Mouse (Mus musculus): ENCODE results near the gene Lix1. TPM values are rescaled to one million over a fixed set of nuclear protein-coding genes. Genes with fewer than 3 reads are reported as not detected.
A peak's percentile ranks its signal among the peaks of the same experiment; 100 is the strongest.

Gene Lix1
- total RNA-seq, 1 experiment from 2014 or later, result not detected

GRCm38 (mm10) chr17:17408137-17408536 lies 5.7 kb downstream of the Lix1 start:
- ATAC-seq (replicated peaks in 1 of 2; ENCODE audit: insufficient read depth in 1 of 2, low FRiP score in 2 of 2, low TSS enrichment in 1 of 2, low read depth in 1 of 2, poor library complexity in 2 of 2, severe bottlenecking in 2 of 2), result no peak

- ATAC-seq (replicated peaks in 1 of 2; ENCODE audit: insufficient read depth in 1 of 2, low FRiP score in 2 of 2, low TSS enrichment in 1 of 2, low read depth in 1 of 2, poor library complexity in 2 of 2, severe bottlenecking in 2 of 2), result no peak
These were observed 6.4 kb downstream of the Lix1 start for GRCm38 (mm10) chr17:17408720-17409478.

GRCm38 (mm10) chr17:17409601-17410000 lies 7.1 kb downstream of the Lix1 start:
- ATAC-seq (replicated peaks in 1 of 2; ENCODE audit: insufficient read depth in 1 of 2, low FRiP score in 2 of 2, low TSS enrichment in 1 of 2, low read depth in 1 of 2, poor library complexity in 2 of 2, severe bottlenecking in 2 of 2), result no peak

- ATAC-seq (replicated peaks in 1 of 2; ENCODE audit: insufficient read depth in 1 of 2, low FRiP score in 2 of 2, low TSS enrichment in 1 of 2, low read depth in 1 of 2, poor library complexity in 2 of 2, severe bottlenecking in 2 of 2), result no peak
These were observed 9.0 kb downstream of the Lix1 start for GRCm38 (mm10) chr17:17411443-17411842.

GRCm38 (mm10) chr17:17412176-17412575 lies 9.7 kb downstream of the Lix1 start:
- no peak for ATAC-seq (replicated peaks in 1 of 2; ENCODE audit: insufficient read depth in 1 of 2, low FRiP score in 2 of 2, low TSS enrichment in 1 of 2, low read depth in 1 of 2, poor library complexity in 2 of 2, severe bottlenecking in 2 of 2)

- ATAC-seq (replicated peaks in 1 of 2; ENCODE audit: insufficient read depth in 1 of 2, low FRiP score in 2 of 2, low TSS enrichment in 1 of 2, low read depth in 1 of 2, poor library complexity in 2 of 2, severe bottlenecking in 2 of 2), result no peak
These were observed 11.7 kb downstream of the Lix1 start for GRCm38 (mm10) chr17:17414206-17414605.

- ATAC-seq (replicated peaks in 1 of 2; ENCODE audit: insufficient read depth in 1 of 2, low FRiP score in 2 of 2, low TSS enrichment in 1 of 2, low read depth in 1 of 2, poor library complexity in 2 of 2, severe bottlenecking in 2 of 2), result no peak
These were observed 22.3 kb downstream of the Lix1 start for GRCm38 (mm10) chr17:17424609-17425307.

- ATAC-seq (replicated peaks in 1 of 2; ENCODE audit: insufficient read depth in 1 of 2, low FRiP score in 2 of 2, low TSS enrichment in 1 of 2, low read depth in 1 of 2, poor library complexity in 2 of 2, severe bottlenecking in 2 of 2), result no peak
These were observed 22.9 kb downstream of the Lix1 start for GRCm38 (mm10) chr17:17425308-17425813.

- no peak for ATAC-seq (replicated peaks in 1 of 2; ENCODE audit: insufficient read depth in 1 of 2, low FRiP score in 2 of 2, low TSS enrichment in 1 of 2, low read depth in 1 of 2, poor library complexity in 2 of 2, severe bottlenecking in 2 of 2)
These were observed 23.4 kb downstream of the Lix1 start for GRCm38 (mm10) chr17:17425906-17426305.

GRCm38 (mm10) chr17:17428888-17429287 lies 26.4 kb downstream of the Lix1 start:
- ATAC-seq (replicated peaks in 1 of 2; ENCODE audit: insufficient read depth in 1 of 2, low FRiP score in 2 of 2, low TSS enrichment in 1 of 2, low read depth in 1 of 2, poor library complexity in 2 of 2, severe bottlenecking in 2 of 2), result no peak

GRCm38 (mm10) chr17:17433679-17434078 lies 31.2 kb downstream of the Lix1 start:
- ATAC-seq (replicated peaks in 1 of 2; ENCODE audit: insufficient read depth in 1 of 2, low FRiP score in 2 of 2, low TSS enrichment in 1 of 2, low read depth in 1 of 2, poor library complexity in 2 of 2, severe bottlenecking in 2 of 2), result no peak

GRCm38 (mm10) chr17:17438576-17439191 lies 36.2 kb downstream of the Lix1 start:
- ATAC-seq (replicated peaks in 1 of 2; ENCODE audit: insufficient read depth in 1 of 2, low FRiP score in 2 of 2, low TSS enrichment in 1 of 2, low read depth in 1 of 2, poor library complexity in 2 of 2, severe bottlenecking in 2 of 2), result no peak

GRCm38 (mm10) chr17:17441876-17442498 lies 39.5 kb downstream of the Lix1 start:
- no peak for ATAC-seq (replicated peaks in 1 of 2; ENCODE audit: insufficient read depth in 1 of 2, low FRiP score in 2 of 2, low TSS enrichment in 1 of 2, low read depth in 1 of 2, poor library complexity in 2 of 2, severe bottlenecking in 2 of 2)

- ATAC-seq (replicated peaks in 1 of 2; ENCODE audit: insufficient read depth in 1 of 2, low FRiP score in 2 of 2, low TSS enrichment in 1 of 2, low read depth in 1 of 2, poor library complexity in 2 of 2, severe bottlenecking in 2 of 2), result peak in 1 of 2 experiments; percentile 51; a peak in 2 of 4 replicates
These were observed 41.9 kb downstream of the Lix1 start for GRCm38 (mm10) chr17:17444297-17444886.

GRCm38 (mm10) chr17:17446683-17447082 lies 44.2 kb downstream of the Lix1 start:
- no peak for ATAC-seq (replicated peaks in 1 of 2; ENCODE audit: insufficient read depth in 1 of 2, low FRiP score in 2 of 2, low TSS enrichment in 1 of 2, low read depth in 1 of 2, poor library complexity in 2 of 2, severe bottlenecking in 2 of 2)

- ATAC-seq (replicated peaks in 1 of 2; ENCODE audit: insufficient read depth in 1 of 2, low FRiP score in 2 of 2, low TSS enrichment in 1 of 2, low read depth in 1 of 2, poor library complexity in 2 of 2, severe bottlenecking in 2 of 2), result no peak
These were observed 45.3 kb downstream of the Lix1 start for GRCm38 (mm10) chr17:17447821-17448220.

- peak; percentile 94 to 95 for ATAC-seq (replicated peaks in 1 of 2; ENCODE audit: insufficient read depth in 1 of 2, low FRiP score in 2 of 2, low TSS enrichment in 1 of 2, low read depth in 1 of 2, poor library complexity in 2 of 2, severe bottlenecking in 2 of 2)
These were observed 46.4 kb downstream of the Lix1 start for GRCm38 (mm10) chr17:17448737-17449440.

Data from hematopoietic stem cell, adult 5-6 weeks (primary cell).